Mouse (Mus musculus) liver, embryonic 14.5 days (tissue): Measurements from ENCODE around the gene Cldn20.

Experiments used
- CTCF ChIP-seq: IDR thresholded peaks from 2 replicates; pipeline ENCODE4 v1.5.1; 2016; ENCODE audit warnings: antibody characterized with exemption, low read depth, control low read depth
- EP300 ChIP-seq: IDR thresholded peaks from 2 replicates; pipeline ENCODE4 v1.6.1; 2016; ENCODE audit warnings: antibody characterized with exemption, low read depth

GRCm38 (mm10) chr17:3498086-3498485, 34.3 kb upstream of the Cldn20 start:
- TF ChIP-seq EP300: no peak
- peak; percentile 66 for TF ChIP-seq CTCF
